Mouse (Mus musculus) small intestine, adult 2 months (tissue): Measurements from ENCODE around the gene Usp4. TPM values are rescaled to one million over a fixed set of nuclear protein-coding genes. Genes with fewer than 3 reads are reported as not detected.

ENCODE experiments used
- H3K27ac ChIP-seq: fragments of 200-500 bp; 2 replicates; pipeline ENCODE4 v1.5.1; 2012; ENCODE audit warnings: low read depth, low read length, control low read depth, inconsistent platforms; ENCODE audit not compliant: insufficient read depth
- H3K27me3 ChIP-seq: fragments of 200-500 bp; 2 replicates; pipeline ENCODE4 v1.6.1; 2012; ENCODE audit warnings: mild to moderate bottlenecking, moderate library complexity, low read length, inconsistent platforms; ENCODE audit not compliant: control insufficient read depth, insufficient read depth
- H3K36me3 ChIP-seq: fragments of 200-500 bp; 2 replicates; pipeline ENCODE4 v1.6.1; 2012; ENCODE audit warnings: mild to moderate bottlenecking, low read length, control low read depth, inconsistent platforms; ENCODE audit not compliant: control insufficient read depth, insufficient read depth
- H3K4me1 ChIP-seq: fragments of 200-500 bp; 2 replicates; pipeline ENCODE4 v1.6.1; 2012; ENCODE audit warnings: low read length, inconsistent platforms, mixed read lengths; ENCODE audit not compliant: control insufficient read depth, insufficient read depth, insufficient read length
- H3K4me3 ChIP-seq: fragments of 200-500 bp; 2 replicates; pipeline ENCODE4 v1.5.1; 2012; ENCODE audit warnings: low read depth, mild to moderate bottlenecking, control low read depth, inconsistent platforms, low read length, moderate library complexity
- CTCF ChIP-seq: fragments of 200-500 bp; IDR thresholded peaks from 2 replicates; pipeline ENCODE4 v1.5.1; 2012; ENCODE audit warnings: low read depth, mild to moderate bottlenecking, control low read depth, inconsistent platforms, low read length, moderate library complexity, mixed read lengths; ENCODE audit not compliant: insufficient replicate concordance, insufficient read length; ENCODE audit errors: extremely low read depth
- POLR2A ChIP-seq: fragments of 200-500 bp; IDR thresholded peaks from 2 replicates; pipeline ENCODE4 v1.6.1; 2012; ENCODE audit warnings: low read depth, mild to moderate bottlenecking, control low read depth, inconsistent platforms, low read length, moderate library complexity
- WGBS: fragments of 180-500 bp; shearing (Covaris S2); methylation state at CpG from one replicate; pipeline ENCODE4 v1.1.7; 2018; 5-methylcytosine and 5-hydroxymethylcytosine counted together
- polyA plus RNA-seq: library from polyadenylated mRNA; depleted of rRNA; stranded (reverse); fragments of >200 nt; gene quantifications from 2 replicates; pipeline ENCODE4 v1.2.3, GENCODE M21; 2012

Gene Usp4
- polyA plus RNA-seq, 1 experiment: 66.3 TPM

DNA sequence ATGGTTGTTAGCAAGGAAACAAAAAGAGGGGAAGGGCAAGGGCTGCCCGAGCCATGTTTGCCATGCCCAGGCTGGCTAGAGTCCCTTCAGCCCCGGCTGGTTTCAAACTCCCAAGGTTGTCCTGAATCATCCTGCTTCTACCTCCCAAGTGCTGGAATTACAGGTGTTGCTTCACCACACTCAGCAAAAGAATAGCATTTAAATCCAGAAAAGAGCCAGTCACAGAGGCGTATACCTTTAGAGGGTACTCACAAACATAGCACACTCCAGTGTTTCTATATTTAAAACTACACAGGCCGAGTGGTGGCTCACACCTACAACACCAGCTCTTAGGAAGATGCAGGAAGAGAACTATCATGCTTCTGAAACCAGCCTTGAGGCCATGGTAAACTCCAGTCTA is 61.9 kb downstream of the Usp4 start:
- TF ChIP-seq CTCF (no peak), POLR2A (no peak)
- Histone ChIP-seq H3K4me3 (no peak overlapping the region), H3K36me3 (no peaks in the 10 kb centered on the region), H3K4me1 (0 out of 2 replicates have a peak, but pooled peaks cover 2% of the 10 kb centered on the region), H3K27ac (no peak overlapping the region), H3K27me3 (no peaks in the 10 kb centered on the region)
- WGBS: 85% methylated on average over 4 of the region's 4 CpGs

DNA sequence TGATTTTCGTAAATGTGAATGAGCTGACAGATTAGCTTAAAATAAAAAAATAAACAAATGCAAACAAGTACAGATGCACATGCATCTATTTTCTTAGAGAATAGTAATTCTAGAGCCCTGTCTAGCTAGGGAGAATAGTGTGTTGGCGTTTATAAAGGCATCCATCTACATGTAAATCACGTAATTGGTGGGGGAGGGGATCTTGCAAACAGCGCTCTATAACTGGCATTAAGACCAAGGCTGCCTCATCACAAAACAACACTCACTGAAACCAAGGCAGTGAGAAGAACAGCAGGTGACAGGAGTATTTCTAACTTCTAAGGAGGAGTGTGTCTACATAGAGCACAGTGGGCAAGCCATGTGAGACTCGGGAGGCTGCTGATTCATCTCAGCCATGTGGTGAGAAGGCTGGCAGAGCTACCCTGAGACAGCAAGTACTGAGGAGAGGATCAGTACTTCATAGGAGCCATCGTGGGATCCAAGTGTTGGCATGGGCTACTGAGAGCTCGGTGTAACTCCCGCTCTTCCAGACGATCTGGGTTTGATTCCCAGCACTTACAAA is 63.8 kb downstream of the Usp4 start:
- Histone ChIP-seq H3K4me3 (no peak overlapping the region), H3K27ac (no peak overlapping the region), H3K4me1 (no peaks in the 10 kb centered on the region), H3K27me3 (no peaks in the 10 kb centered on the region), H3K36me3 (no peaks in the 10 kb centered on the region)
- TF ChIP-seq CTCF: no peak
- no peak for TF ChIP-seq POLR2A
- WGBS: 82% methylated on average over 9 of the region's 9 CpGs

GRCm38 (mm10) chr9:108412221-108412620 is 64.6 kb downstream of the Usp4 start:
- no peak for TF ChIP-seq POLR2A
- no peak for TF ChIP-seq CTCF
- H3K36me3 ChIP-seq: no peaks in the 10 kb centered on the region
- 65% methylated on average over 1 of the region's 1 CpGs for WGBS
- no peaks in the 10 kb centered on the region for H3K4me1 ChIP-seq
- no peaks in the 10 kb centered on the region for H3K27me3 ChIP-seq
- H3K4me3 ChIP-seq: no peak overlapping the region
- H3K27ac ChIP-seq: no peak overlapping the region

- TF ChIP-seq CTCF (no peak), POLR2A (no peak)
- Histone ChIP-seq H3K4me1 (peaks cover 5% of the 10 kb centered on the region; the same call in 1 of the 2 replicates), H3K27ac (no peak within 1 kb of the TSS)
Measured at GRCm38 (mm10) chr9:108428384-108428783, 80.7 kb downstream of the Usp4 start, which contains the start of gene Ccdc36. Gene Ccdc36 (minus strand): TSS chr9:108428484.

DNA sequence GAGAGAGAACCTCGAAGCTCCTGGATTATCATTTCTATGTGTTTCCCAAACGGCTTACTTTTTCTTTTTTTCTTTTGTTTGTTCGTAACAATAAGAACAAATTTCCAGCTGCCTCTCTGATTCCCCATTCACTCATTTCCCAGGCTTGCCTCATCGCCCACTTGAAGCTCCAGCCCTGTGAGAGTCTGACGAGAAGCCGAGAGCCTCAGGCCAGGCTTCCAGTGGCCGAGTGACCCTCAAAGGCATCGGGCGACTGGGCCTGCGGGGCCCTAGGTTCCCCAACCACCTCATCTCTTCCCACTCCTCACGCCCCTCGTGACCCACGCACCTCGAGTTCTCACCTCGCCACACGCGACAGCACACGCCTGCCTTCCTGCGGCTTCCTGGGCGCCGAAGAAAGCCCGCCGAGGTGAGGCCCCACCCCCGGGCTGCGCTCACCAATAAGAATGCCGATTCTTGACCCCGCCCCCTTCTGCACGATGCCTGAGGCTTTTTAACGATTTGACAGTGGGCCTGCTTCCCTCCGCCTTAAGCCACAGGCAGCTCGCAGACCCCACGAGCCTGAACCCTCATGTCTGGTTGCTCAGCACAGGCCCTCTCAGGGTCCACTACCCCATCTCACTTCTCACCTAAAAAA is 83.9 kb downstream of the Usp4 start:
- TF ChIP-seq POLR2A: no peak
- TF ChIP-seq CTCF: no peak
- H3K4me3 ChIP-seq: peak overlapping the region; percentile 17

More at GRCm38 (mm10) chr9:108428384-108428783, 80.7 kb downstream of the Usp4 start, which contains the start of gene Ccdc36:
- no peaks in the 10 kb centered on the region; the same call in 1 of the 2 replicates for H3K27me3 ChIP-seq
- no peak within 1 kb of the TSS for H3K4me3 ChIP-seq
- H3K36me3 ChIP-seq: no peaks in the 10 kb centered on the region

DNA sequence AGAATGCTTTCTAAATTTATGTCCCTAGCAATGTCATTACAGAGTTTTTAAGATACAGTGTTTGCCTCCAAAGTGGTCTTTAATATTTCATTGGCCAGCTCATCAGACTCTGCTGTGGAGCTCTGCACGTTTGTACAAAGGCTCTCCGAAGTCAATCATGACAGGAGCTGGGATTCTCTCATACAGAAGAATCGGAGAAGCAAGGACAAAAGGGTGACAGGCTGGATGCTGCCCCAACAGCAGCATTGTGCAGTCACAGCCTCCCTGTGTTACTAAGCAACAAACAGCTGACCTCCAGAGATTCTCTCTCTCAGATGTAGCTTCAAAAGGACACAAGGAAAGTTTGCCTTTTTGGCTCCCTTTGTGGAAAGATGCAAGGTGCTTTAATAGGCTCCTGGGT is 88.5 kb downstream of the Usp4 start, which contains the start of gene BC048562:
Gene BC048562 (plus strand): TSS at position 301 of the 400 bp plus-strand sequence.
- Histone ChIP-seq H3K27ac (no peak within 1 kb of the TSS), H3K4me3 (no peak within 1 kb of the TSS), H3K36me3 (no peaks in the 10 kb centered on the region), H3K4me1 (peaks cover 5% of the 10 kb centered on the region; the same call in 1 of the 2 replicates), H3K27me3 (no peaks in the 10 kb centered on the region)
- no peak for TF ChIP-seq CTCF
- no peak for TF ChIP-seq POLR2A
- 73% methylated on average over 3 of the region's 3 CpGs for WGBS

More for the DNA sequence above, 83.9 kb downstream of the Usp4 start:
- no peaks in the 10 kb centered on the region for H3K27me3 ChIP-seq
- H3K27ac ChIP-seq: no peak overlapping the region
- WGBS: 49% methylated on average over 32 of the region's 32 CpGs
- H3K4me1 ChIP-seq: peaks cover 5% of the 10 kb centered on the region; the same call in 1 of the 2 replicates
- no peaks in the 10 kb centered on the region for H3K36me3 ChIP-seq

DNA sequence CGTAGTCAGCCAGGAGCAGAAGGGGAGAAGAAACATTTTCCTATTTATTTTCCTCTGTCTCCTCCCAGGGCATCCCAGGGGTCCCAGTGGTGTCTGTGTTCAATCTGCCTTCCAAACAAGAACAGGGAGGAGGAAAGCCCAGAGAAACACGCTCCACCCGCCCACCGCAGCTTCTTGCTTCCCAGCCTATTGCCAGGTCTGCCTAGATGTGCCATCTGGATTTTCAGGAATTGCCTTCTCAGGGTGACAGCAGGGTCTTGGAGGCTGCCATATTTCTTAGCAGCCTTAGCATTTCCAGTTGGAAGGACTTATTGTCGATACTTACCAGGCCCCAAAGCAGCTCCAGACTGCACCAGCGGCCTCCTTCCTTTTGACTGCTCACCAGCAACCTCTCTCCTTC is 91.5 kb downstream of the Usp4 start:
- Histone ChIP-seq H3K27me3 (no peaks in the 10 kb centered on the region), H3K4me1 (no peaks in the 10 kb centered on the region), H3K27ac (no peak overlapping the region), H3K36me3 (no peaks in the 10 kb centered on the region), H3K4me3 (no peak overlapping the region)
- TF ChIP-seq CTCF: no peak
- WGBS: 87% methylated on average over 6 of the region's 6 CpGs
